Mouse (Mus musculus): ENCODE measurements around the gene Fxyd5. TPM values are rescaled to one million over a fixed set of nuclear protein-coding genes. Genes with fewer than 3 reads are reported as not detected.

Gene Fxyd5
- polyA plus RNA-seq, 1 experiment: 79.0 TPM

DNA sequence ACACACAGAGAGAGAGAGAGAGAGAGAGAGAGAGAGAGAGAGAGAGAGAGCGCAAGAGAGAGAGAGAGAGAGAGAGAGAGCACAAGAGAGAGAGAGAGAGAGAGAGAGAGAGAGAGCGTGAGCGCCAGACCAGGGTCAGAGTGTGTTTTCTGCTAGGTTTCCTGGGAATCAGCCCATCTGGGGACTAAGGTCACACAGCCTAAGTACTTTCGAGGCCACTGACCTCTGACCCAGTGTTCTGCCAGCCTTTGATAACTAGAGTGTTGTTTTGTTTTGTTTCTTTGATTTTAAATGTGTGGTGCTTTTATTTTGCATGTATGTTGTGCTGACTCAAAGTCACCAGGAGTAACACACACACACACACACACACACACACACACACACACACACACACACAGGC, 13.6 kb upstream of the Fxyd5 start:
- Histone ChIP-seq H3K27ac (ENCODE audit: insufficient read depth, low read length) (no peak overlapping the region), H3K4me1 (ENCODE audit: control insufficient read depth, insufficient read depth, low read length) (no peaks in the 10 kb centered on the region), H3K4me3 (ENCODE audit: insufficient read depth, low read length) (no peak overlapping the region)
- TF ChIP-seq POLR2A (IDR thresholded peaks at IDR 0.05; ENCODE audit: low read depth, low read length) (no peak), CTCF (IDR thresholded peaks at IDR 0.05; ENCODE audit: borderline replicate concordance, insufficient read depth, low read length) (no peak)

DNA sequence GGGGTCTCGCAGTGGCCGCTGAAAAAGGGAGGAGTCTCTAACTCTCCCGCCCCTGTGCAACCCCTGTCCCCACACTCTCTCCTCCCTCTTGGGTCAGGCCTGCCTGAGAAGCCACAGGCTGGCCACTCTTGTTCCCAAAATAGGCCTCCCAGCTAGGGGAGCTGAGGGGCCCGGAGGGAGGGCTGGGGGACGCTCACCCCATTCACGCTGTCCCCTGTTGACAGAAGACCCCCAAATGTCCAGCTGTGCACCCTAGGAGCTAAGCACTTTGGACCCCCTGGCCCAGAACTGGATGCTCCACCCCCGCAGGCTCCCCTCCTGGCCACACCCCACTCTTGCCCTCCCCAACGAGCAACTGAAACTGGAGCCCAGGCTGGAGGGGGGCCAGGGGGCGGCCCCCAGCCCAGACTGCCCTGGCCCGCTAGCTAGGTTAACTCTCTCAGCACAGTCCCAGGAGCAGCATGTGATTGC, 13.1 kb upstream of the Fxyd5 start:
- Histone ChIP-seq H3K4me3 (ENCODE audit: insufficient read depth, low read length) (no peak overlapping the region), H3K4me1 (ENCODE audit: control insufficient read depth, insufficient read depth, low read length) (no peaks in the 10 kb centered on the region), H3K27ac (ENCODE audit: insufficient read depth, low read length) (no peak overlapping the region)
- TF ChIP-seq CTCF (IDR thresholded peaks at IDR 0.05; ENCODE audit: borderline replicate concordance, insufficient read depth, low read length) (no peak), POLR2A (IDR thresholded peaks at IDR 0.05; ENCODE audit: low read depth, low read length) (no peak)

DNA sequence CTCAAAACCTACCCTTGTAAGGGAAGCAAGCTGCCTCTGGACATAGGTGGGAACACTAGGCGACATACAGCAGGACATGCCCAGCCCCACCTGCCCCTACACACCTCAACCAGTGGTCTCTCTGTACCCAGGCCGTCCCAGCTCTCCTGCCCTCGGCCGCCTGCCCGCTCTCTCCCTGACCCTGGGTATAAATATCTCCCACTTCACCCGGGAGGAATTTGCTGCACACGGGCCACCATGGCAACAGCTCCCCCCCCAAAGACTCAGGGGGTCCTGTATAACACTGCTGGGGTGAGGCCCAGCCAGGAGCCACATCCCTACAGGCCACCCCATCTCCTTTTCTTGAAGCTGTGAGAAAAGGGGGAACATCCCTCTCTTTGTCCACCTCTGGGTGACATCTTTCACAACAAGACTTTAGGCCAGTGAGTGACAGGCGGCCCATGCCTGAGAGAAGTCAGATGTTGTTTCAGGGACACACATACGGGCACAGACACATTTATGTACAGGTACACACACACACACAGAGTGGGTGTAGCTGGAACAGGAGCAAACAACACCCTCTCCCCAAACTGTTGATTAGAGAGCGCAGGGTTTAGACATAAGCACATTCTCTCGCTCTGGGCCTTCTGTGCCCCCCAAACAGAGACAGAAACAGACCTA, 12.5 kb upstream of the Fxyd5 start:
- no peak for TF ChIP-seq POLR2A (IDR thresholded peaks at IDR 0.05; ENCODE audit: low read depth, low read length)
- Histone ChIP-seq H3K4me3 (ENCODE audit: insufficient read depth, low read length) (no peak overlapping the region), H3K4me1 (ENCODE audit: control insufficient read depth, insufficient read depth, low read length) (no peaks in the 10 kb centered on the region), H3K27ac (ENCODE audit: insufficient read depth, low read length) (no peak overlapping the region)

DNA sequence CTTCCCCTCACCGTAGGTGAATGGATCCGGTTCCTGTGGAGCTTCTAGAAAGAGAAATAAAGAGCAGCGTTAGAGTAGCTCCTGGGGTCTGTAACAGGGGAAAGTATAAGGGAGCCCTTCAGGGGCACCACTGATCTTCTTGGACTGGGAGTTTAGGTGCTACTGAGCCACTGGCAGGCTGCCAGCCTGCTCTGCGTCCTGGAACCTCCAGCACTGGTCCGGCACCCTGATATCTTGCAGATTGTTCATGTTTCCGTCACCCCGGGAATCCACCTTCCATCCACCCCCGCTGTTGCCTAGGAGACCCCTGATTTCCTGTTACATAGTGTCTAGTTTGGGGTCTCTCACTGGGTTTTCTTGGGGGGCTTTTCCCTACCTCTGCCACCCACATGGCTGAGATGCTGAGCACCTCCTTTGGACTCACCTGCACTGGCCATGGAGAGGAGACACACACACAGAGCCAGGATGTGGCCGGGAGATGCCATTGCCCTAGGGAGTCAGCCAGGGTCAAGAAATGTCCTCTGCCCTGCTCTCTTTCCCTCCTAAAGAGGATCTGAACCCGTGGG, 11.7 kb upstream of the Fxyd5 start:
- H3K27ac ChIP-seq (ENCODE audit: insufficient read depth, low read length): no peak overlapping the region
- H3K4me1 ChIP-seq (ENCODE audit: control insufficient read depth, insufficient read depth, low read length): no peaks in the 10 kb centered on the region
- no peak overlapping the region for H3K4me3 ChIP-seq (ENCODE audit: insufficient read depth, low read length)
- TF ChIP-seq POLR2A (IDR thresholded peaks at IDR 0.05; ENCODE audit: low read depth, low read length): no peak
- TF ChIP-seq CTCF (IDR thresholded peaks at IDR 0.05; ENCODE audit: borderline replicate concordance, insufficient read depth, low read length): no peak

DNA sequence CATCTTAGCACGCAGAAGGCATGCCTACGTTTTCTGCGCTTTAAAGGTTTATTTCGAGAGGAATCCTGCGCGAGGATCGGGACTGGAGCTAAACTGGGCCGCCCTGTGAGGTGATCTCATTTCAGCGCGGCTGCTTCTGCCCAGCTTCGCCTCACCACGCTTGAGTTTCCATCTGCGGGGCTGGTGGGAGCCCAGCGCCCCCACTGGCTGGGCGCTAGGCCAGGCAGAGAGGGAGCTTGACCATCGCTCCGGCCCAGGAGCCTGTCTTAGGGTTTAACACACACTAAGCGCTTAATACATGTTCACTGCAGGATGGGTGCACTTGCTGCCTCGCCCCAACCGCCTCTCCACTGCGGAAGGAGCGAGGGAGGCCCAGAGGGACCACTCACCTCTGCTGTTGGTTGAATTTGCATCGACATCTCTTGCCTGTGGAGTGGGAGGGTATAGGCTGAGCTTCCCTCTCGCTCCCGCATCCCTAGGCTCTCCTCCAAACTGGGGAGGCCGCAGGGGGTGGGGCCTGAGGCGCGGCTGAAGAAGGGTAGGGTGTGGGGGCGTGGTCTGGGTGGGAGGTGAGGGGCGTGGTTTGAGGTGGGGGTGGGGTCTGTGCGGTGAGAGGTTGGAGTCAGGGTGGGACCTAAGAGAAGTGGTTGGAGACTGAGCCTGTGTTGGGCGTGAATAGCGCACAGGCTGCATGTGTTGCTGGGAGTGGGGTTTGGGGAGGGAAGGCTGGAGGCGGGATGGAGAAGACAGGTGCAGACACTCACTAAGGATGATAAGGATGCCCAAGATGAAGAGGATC, 10.6 kb upstream of the Fxyd5 start:
- no peak overlapping the region for H3K27ac ChIP-seq (ENCODE audit: insufficient read depth, low read length)
- no peak overlapping the region for H3K4me3 ChIP-seq (ENCODE audit: insufficient read depth, low read length)
- no peak for TF ChIP-seq POLR2A (IDR thresholded peaks at IDR 0.05; ENCODE audit: low read depth, low read length)
- 0 out of 2 replicates have a peak, but pooled peaks have one; percentile 7 for TF ChIP-seq CTCF (IDR thresholded peaks at IDR 0.05; ENCODE audit: borderline replicate concordance, insufficient read depth, low read length)
- no peaks in the 10 kb centered on the region for H3K4me1 ChIP-seq (ENCODE audit: control insufficient read depth, insufficient read depth, low read length)

DNA sequence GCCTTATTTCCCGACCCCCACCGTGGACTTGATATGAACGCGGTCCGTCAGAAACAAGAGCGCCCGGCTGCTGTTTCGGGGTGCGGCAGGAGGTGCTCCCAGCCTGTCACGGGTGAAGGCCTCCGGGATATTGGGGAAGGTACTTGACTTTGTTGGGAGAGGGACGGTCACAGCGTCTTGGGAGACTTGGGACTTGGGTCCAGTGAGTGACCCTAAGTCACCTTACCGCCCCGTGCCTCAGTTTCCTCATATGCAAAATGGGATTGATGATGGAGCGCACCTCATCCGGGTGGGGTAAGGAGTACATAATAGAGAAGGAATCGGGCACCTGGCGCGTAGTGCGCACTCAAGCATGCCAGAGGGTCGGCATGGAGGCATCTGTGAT, 10.0 kb upstream of the Fxyd5 start:
- Histone ChIP-seq H3K4me3 (ENCODE audit: insufficient read depth, low read length) (no peak overlapping the region), H3K27ac (ENCODE audit: insufficient read depth, low read length) (no peak overlapping the region), H3K4me1 (ENCODE audit: control insufficient read depth, insufficient read depth, low read length) (no peaks in the 10 kb centered on the region)
- no peak for TF ChIP-seq POLR2A (IDR thresholded peaks at IDR 0.05; ENCODE audit: low read depth, low read length)
- no peak for TF ChIP-seq CTCF (IDR thresholded peaks at IDR 0.05; ENCODE audit: borderline replicate concordance, insufficient read depth, low read length)

DNA sequence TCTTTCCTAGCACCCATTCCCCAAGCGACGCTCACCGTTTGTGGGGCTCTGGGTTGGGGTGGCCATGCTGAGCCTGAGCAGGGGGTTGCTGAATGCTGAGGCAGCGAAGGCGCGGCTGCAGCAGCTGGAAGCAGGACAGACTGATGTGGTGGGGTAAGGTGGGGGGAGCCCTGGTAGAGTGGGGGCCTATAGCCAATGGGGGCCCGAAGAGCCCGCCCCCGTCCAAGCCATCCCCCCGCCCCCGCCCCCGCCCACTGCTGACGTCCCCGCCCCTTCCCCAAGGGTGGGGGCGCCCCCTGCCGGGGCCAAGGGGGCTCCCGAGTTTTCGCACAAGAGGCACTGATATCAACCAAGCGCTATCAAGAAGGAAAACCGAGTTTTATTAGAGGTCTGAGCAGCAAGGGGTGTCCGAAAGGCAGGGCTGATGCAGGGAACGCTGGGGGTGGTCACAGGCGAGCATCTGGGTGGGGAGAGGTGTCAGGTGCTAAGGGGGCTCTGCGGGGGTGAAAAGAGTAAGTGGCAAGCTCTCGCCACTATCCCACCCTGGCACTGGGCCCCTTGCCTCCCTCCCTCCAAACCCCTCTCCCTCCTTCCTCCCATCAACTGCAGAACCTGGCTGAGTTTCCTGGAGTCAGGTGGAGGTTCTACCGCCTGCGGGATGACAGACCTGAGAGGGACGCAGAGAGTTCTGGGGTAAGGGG, 9.2 kb upstream of the Fxyd5 start, which contains the start of gene Fxyd7:
Gene Fxyd7 (minus strand): TSS at position 147 of the 701 bp plus-strand sequence.
- H3K27ac ChIP-seq (ENCODE audit: insufficient read depth, low read length): no peak within 1 kb of the TSS
- H3K4me1 ChIP-seq (ENCODE audit: control insufficient read depth, insufficient read depth, low read length): no peaks in the 10 kb centered on the region
- no peak within 1 kb of the TSS for H3K4me3 ChIP-seq (ENCODE audit: insufficient read depth, low read length)
- no peak for TF ChIP-seq CTCF (IDR thresholded peaks at IDR 0.05; ENCODE audit: borderline replicate concordance, insufficient read depth, low read length)
- TF ChIP-seq POLR2A (IDR thresholded peaks at IDR 0.05; ENCODE audit: low read depth, low read length): no peak

DNA sequence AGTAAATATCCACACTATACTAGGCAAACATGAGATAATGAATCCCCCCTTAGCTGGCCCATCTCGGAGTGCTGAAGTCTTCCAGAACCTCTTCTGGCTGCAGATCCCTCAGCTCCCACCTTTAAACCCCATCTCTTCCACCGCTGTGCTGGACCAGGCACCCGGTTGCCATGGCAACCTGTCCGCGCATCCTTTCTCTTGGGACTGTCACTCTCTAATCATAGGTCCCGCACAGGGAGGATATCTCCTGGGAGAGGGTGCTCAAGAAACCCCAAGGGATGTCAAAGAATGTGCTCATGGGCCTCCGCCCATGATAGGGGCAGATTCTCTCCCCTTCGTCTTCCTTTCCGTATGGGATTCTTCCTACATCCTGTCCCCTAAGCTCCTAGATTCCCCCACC, 8.6 kb upstream of the Fxyd5 start:
- no peak overlapping the region for H3K27ac ChIP-seq (ENCODE audit: insufficient read depth, low read length)
- TF ChIP-seq CTCF (IDR thresholded peaks at IDR 0.05; ENCODE audit: borderline replicate concordance, insufficient read depth, low read length) (no peak), POLR2A (IDR thresholded peaks at IDR 0.05; ENCODE audit: low read depth, low read length) (no peak)
- H3K4me1 ChIP-seq (ENCODE audit: control insufficient read depth, insufficient read depth, low read length): no peaks in the 10 kb centered on the region
- no peak overlapping the region for H3K4me3 ChIP-seq (ENCODE audit: insufficient read depth, low read length)

DNA sequence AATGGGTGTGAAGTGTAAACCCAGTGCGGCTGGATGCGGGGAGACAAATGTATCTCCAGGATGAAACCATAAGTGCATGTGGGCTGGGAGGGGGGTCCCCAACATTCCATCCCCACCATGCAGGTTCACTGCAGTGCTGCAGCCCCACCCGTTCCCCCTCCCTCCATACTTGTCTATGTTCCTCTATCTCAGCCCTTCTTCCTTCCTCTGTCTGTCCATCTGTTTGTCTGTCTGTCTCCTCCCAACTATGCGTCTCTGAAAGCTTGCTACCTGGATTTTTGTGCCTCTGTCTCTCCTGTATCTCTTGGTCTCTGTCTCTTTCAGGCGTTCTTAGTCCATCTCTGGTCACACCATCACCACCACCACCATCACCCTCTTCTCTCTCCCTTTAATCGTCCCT, 8.2 kb upstream of the Fxyd5 start:
- Histone ChIP-seq H3K27ac (ENCODE audit: insufficient read depth, low read length) (no peak overlapping the region), H3K4me3 (ENCODE audit: insufficient read depth, low read length) (no peak overlapping the region), H3K4me1 (ENCODE audit: control insufficient read depth, insufficient read depth, low read length) (no peaks in the 10 kb centered on the region)
- TF ChIP-seq POLR2A (IDR thresholded peaks at IDR 0.05; ENCODE audit: low read depth, low read length) (no peak), CTCF (IDR thresholded peaks at IDR 0.05; ENCODE audit: borderline replicate concordance, insufficient read depth, low read length) (no peak)

All from embryonic fibroblast, embryonic 13.5 days (primary cell).